Mouse (Mus musculus): Measurements from ENCODE around the gene Mllt10. TPM values are rescaled to one million over a fixed set of nuclear protein-coding genes. Genes with fewer than 3 reads are reported as not detected.

Mllt10 gene
- polyA plus RNA-seq, 1 experiment from 2014 or later, result 40.8 TPM

DNA sequence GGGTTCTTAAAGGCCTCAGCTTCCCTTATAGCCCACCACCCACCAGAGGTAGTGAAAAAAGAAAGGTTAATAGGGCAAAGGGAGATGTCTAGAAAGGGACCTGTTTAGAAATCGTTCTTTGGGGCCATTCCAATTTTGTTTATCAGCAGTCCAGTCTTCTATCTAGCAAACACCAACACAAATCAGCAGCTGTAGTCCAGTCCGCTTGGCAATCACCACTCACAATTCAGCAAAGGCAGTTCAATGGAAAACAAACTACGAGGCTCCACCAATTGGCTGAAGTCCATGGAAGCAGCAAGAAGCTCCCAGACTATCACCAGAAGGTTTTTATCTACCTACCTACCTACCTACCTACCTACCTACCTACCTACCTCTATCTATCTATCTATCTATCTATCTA, 101.1 kb downstream of the Mllt10 start:
- DNase-seq (ENCODE audit: low spot score) (no peak), ATAC-seq (replicated peaks; ENCODE audit: insufficient number of reproducible peaks, low FRiP score, low TSS enrichment, low read depth) (no peak)
- 90% methylated on average over 3 of the region's 3 CpGs for WGBS
- no peaks in the 10 kb centered on the region for H3K27me3 ChIP-seq (ENCODE audit: control insufficient read depth, insufficient read depth, low read length)
- H3K9ac ChIP-seq (replicated peaks; ENCODE audit: low read length), result no peak overlapping the region
- H3K4me3 ChIP-seq (ENCODE audit: low read depth, low read length), result no peak overlapping the region
- H3K4me1 ChIP-seq (ENCODE audit: control insufficient read depth, insufficient read depth, low read length), result no peaks in the 10 kb centered on the region
- H3K27ac ChIP-seq (replicated peaks; ENCODE audit: low read depth, low read length), result no peak overlapping the region
- H3K36me3 ChIP-seq (replicated peaks; ENCODE audit: control insufficient read depth, insufficient read depth, low read depth, low read length), result no peaks in the 10 kb centered on the region
- H3K4me2 ChIP-seq (ENCODE audit: low read depth, low read length), result no peak overlapping the region
- H3K9me3 ChIP-seq (replicated peaks; ENCODE audit: control insufficient read depth, low read length), result no peaks in the 10 kb centered on the region

DNA sequence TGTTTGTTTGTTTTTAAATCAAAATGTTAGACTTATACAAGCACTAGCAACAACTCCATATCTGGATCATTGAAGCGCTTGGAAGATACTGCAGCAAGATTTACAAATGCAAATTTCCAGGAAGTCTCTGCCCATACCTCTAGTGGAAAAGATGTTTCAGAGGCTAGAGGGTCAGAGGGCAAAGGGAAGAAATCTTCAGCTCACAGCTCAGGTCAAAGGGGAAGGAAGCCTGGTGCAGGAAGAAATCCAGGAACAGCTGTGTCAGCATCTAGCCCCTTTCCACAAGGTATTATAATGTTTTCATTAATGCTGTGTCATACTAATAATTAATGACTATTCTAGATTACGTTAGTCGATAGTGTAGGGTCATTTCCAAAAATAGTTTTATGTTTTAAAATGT, 104.4 kb downstream of the Mllt10 start:
- no peaks in the 10 kb centered on the region for H3K4me1 ChIP-seq (ENCODE audit: control insufficient read depth, insufficient read depth, low read length)
- no peak overlapping the region for H3K4me3 ChIP-seq (ENCODE audit: low read depth, low read length)
- ATAC-seq (replicated peaks; ENCODE audit: insufficient number of reproducible peaks, low FRiP score, low TSS enrichment, low read depth) (no peak), DNase-seq (ENCODE audit: low spot score) (no peak)
- H3K9me3 ChIP-seq (replicated peaks; ENCODE audit: control insufficient read depth, low read length), result no peaks in the 10 kb centered on the region
- H3K27ac ChIP-seq (replicated peaks; ENCODE audit: low read depth, low read length), result no peak overlapping the region
- H3K9ac ChIP-seq (replicated peaks; ENCODE audit: low read length), result no peak overlapping the region
- H3K27me3 ChIP-seq (ENCODE audit: control insufficient read depth, insufficient read depth, low read length), result no peaks in the 10 kb centered on the region
- no peak overlapping the region for H3K4me2 ChIP-seq (ENCODE audit: low read depth, low read length)
- H3K36me3 ChIP-seq (replicated peaks; ENCODE audit: control insufficient read depth, insufficient read depth, low read depth, low read length), result peaks cover 5% of the 10 kb centered on the region; the same call in 1 of the 2 replicates
- WGBS, result 76% methylated on average over 3 of the region's 3 CpGs

DNA sequence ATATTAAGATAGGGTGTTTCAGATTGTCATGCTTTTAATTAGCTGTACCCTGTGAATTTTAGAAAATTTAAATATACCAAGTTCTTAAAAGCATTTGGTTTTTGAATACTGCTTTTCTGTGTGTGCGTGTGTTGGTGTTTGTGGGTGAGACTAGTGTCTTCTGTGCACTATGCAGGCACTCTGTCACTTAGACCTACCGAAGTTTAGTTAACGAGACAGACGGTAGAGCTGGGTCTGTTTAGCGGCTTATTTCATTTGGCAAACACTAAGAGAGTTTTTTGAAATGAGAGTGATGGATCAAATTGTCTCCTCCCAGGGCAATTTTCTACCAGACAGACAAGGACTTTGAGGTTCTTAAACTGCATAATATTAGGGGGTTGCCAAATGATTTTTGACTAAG, 106.0 kb downstream of the Mllt10 start:
- Histone ChIP-seq H3K9me3 (replicated peaks; ENCODE audit: control insufficient read depth, low read length) (no peaks in the 10 kb centered on the region), H3K36me3 (replicated peaks; ENCODE audit: control insufficient read depth, insufficient read depth, low read depth, low read length) (peaks cover 5% of the 10 kb centered on the region; the same call in 1 of the 2 replicates), H3K4me1 (ENCODE audit: control insufficient read depth, insufficient read depth, low read length) (no peaks in the 10 kb centered on the region), H3K9ac (replicated peaks; ENCODE audit: low read length) (no peak overlapping the region), H3K27me3 (ENCODE audit: control insufficient read depth, insufficient read depth, low read length) (no peaks in the 10 kb centered on the region), H3K4me3 (ENCODE audit: low read depth, low read length) (no peak overlapping the region), H3K27ac (replicated peaks; ENCODE audit: low read depth, low read length) (no peak overlapping the region), H3K4me2 (ENCODE audit: low read depth, low read length) (no peak overlapping the region)
- DNase-seq (ENCODE audit: low spot score) (no peak), ATAC-seq (replicated peaks; ENCODE audit: insufficient number of reproducible peaks, low FRiP score, low TSS enrichment, low read depth) (no peak)
- 83% methylated on average over 5 of the region's 5 CpGs for WGBS

DNA sequence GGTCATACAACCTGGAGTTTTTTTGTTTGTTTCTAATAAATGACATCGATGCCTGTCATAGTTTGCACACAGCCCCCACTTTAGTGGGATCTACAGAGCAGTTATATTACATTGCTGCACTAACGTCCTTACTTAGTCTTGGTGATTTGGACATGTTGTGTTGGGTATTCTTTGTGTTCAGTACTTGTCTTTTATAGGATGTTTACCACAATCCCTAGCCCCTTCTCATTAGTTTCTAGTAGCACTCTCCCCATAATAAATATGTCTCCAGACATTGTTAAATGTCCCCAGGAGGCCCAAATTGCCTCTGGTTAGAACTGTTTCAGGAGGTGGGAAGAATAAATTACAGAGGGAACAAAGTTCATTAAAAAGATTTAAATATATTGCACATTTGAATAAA, 110.5 kb downstream of the Mllt10 start:
- no peak overlapping the region for H3K27ac ChIP-seq (replicated peaks; ENCODE audit: low read depth, low read length)
- peaks cover 5% of the 10 kb centered on the region; the same call in 1 of the 2 replicates for H3K36me3 ChIP-seq (replicated peaks; ENCODE audit: control insufficient read depth, insufficient read depth, low read depth, low read length)
- H3K4me3 ChIP-seq (ENCODE audit: low read depth, low read length), result no peak overlapping the region
- H3K4me1 ChIP-seq (ENCODE audit: control insufficient read depth, insufficient read depth, low read length), result no peaks in the 10 kb centered on the region
- DNase-seq (ENCODE audit: low spot score), result no peak
- ATAC-seq (replicated peaks; ENCODE audit: insufficient number of reproducible peaks, low FRiP score, low TSS enrichment, low read depth), result no peak
- 88% methylated on average over 2 of the region's 2 CpGs for WGBS
- no peaks in the 10 kb centered on the region for H3K9me3 ChIP-seq (replicated peaks; ENCODE audit: control insufficient read depth, low read length)
- no peak overlapping the region for H3K9ac ChIP-seq (replicated peaks; ENCODE audit: low read length)
- no peak overlapping the region for H3K4me2 ChIP-seq (ENCODE audit: low read depth, low read length)
- H3K27me3 ChIP-seq (ENCODE audit: control insufficient read depth, insufficient read depth, low read length), result no peaks in the 10 kb centered on the region

DNA sequence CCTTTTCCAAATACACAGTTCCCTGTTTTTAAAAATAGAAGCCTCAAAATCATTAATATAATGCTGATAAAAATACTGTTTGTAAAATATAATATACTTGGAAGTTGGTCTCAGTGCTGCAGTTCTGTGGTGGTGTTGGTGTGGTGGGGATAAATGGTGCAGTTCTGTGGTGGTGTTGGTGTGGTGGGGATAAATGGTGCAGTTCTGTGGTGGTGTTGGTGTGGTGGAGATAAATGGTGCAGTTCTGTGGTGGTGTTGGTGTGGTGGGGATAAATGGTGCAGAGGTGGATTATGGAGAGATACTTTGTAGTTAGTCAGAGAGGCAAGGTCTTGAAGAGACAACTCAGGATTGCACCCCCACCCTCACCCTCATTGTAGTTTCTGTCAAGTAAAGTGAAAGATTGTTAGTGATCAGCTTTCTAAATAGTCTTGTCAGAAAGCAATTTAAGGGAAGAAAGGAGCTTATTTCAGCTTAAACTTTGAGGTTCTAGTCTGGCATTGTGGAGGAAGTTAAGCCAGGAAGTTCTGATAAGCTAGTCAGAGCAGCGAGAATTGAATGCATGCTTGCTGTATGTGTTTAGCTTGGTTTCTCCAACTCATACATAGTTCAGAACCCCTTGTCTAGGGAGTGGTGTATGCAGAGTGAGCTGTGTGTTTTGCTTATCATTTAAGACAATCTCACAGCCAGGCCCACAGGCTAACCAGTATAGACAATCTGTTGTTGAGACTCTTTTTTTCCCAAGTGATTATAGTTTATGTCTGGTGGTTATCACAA, 114.3 kb downstream of the Mllt10 start:
- DNase-seq (ENCODE audit: low spot score) (no peak), ATAC-seq (replicated peaks; ENCODE audit: insufficient number of reproducible peaks, low FRiP score, low TSS enrichment, low read depth) (no peak)
- no peaks in the 10 kb centered on the region for H3K36me3 ChIP-seq (replicated peaks; ENCODE audit: control insufficient read depth, insufficient read depth, low read depth, low read length)
- H3K27ac ChIP-seq (replicated peaks; ENCODE audit: low read depth, low read length), result no peak overlapping the region
- H3K9ac ChIP-seq (replicated peaks; ENCODE audit: low read length), result no peak overlapping the region
- H3K4me1 ChIP-seq (ENCODE audit: control insufficient read depth, insufficient read depth, low read length), result no peaks in the 10 kb centered on the region
- H3K4me3 ChIP-seq (ENCODE audit: low read depth, low read length), result no peak overlapping the region
- WGBS, result 80% methylated on average over 1 of the region's 1 CpGs
- H3K9me3 ChIP-seq (replicated peaks; ENCODE audit: control insufficient read depth, low read length), result no peaks in the 10 kb centered on the region
- no peaks in the 10 kb centered on the region for H3K27me3 ChIP-seq (ENCODE audit: control insufficient read depth, insufficient read depth, low read length)
- H3K4me2 ChIP-seq (ENCODE audit: low read depth, low read length), result no peak overlapping the region

DNA sequence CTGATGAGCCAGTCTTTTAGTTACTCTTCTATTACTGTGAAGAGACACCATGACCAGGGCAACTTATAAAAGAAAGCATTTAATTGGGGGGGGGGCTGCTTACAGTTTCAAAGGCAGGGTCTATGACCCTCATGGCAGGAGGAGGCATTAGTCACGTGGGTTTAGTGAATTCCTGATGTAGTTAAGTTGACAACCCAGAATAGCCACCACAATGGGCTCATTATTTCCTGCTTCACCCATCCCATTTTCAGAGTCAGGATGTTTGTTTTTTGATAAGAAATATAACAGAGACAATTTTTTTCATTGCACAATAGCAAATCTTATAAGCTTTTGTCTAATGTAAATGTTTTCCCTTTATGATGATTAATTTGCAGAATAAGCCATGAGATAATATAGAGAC, 120.2 kb downstream of the Mllt10 start:
- no peaks in the 10 kb centered on the region for H3K27me3 ChIP-seq (ENCODE audit: control insufficient read depth, insufficient read depth, low read length)
- no peak overlapping the region for H3K4me3 ChIP-seq (ENCODE audit: low read depth, low read length)
- H3K4me2 ChIP-seq (ENCODE audit: low read depth, low read length), result no peak overlapping the region
- ATAC-seq (replicated peaks; ENCODE audit: insufficient number of reproducible peaks, low FRiP score, low TSS enrichment, low read depth) (no peak), DNase-seq (ENCODE audit: low spot score) (no peak)
- no peaks in the 10 kb centered on the region for H3K4me1 ChIP-seq (ENCODE audit: control insufficient read depth, insufficient read depth, low read length)
- no peaks in the 10 kb centered on the region for H3K36me3 ChIP-seq (replicated peaks; ENCODE audit: control insufficient read depth, insufficient read depth, low read depth, low read length)
- H3K9me3 ChIP-seq (replicated peaks; ENCODE audit: control insufficient read depth, low read length), result no peaks in the 10 kb centered on the region
- 29% methylated on average over 1 of the region's 1 CpGs for WGBS
- no peak overlapping the region for H3K27ac ChIP-seq (replicated peaks; ENCODE audit: low read depth, low read length)
- no peak overlapping the region for H3K9ac ChIP-seq (replicated peaks; ENCODE audit: low read length)

DNA sequence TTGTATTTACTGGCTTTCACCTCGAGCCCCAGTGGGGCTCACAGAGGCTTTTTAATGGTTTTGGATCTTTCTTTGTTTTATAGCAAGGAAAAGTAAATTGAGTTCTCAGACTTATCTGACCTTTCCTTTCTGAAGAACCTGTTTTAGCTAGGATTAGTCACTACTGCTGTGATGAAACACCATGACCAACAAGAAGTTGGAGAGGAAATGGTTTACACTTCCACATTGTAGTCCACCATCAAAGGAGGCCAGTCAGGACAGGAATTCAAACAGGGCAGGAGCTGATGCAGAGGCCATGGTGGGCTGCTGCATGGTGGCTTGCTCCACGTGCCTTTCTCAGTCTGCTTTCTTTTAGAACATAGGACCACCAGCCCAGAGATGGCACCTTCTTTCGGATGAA, 121.2 kb downstream of the Mllt10 start:
- no peaks in the 10 kb centered on the region for H3K9me3 ChIP-seq (replicated peaks; ENCODE audit: control insufficient read depth, low read length)
- WGBS, result 92% methylated on average over 3 of the region's 3 CpGs
- no peaks in the 10 kb centered on the region for H3K4me1 ChIP-seq (ENCODE audit: control insufficient read depth, insufficient read depth, low read length)
- no peak overlapping the region for H3K4me2 ChIP-seq (ENCODE audit: low read depth, low read length)
- no peaks in the 10 kb centered on the region for H3K36me3 ChIP-seq (replicated peaks; ENCODE audit: control insufficient read depth, insufficient read depth, low read depth, low read length)
- H3K4me3 ChIP-seq (ENCODE audit: low read depth, low read length), result no peak overlapping the region
- no peak overlapping the region for H3K9ac ChIP-seq (replicated peaks; ENCODE audit: low read length)
- DNase-seq (ENCODE audit: low spot score), result no peak
- no peak for ATAC-seq (replicated peaks; ENCODE audit: insufficient number of reproducible peaks, low FRiP score, low TSS enrichment, low read depth)
- no peak overlapping the region for H3K27ac ChIP-seq (replicated peaks; ENCODE audit: low read depth, low read length)
- no peaks in the 10 kb centered on the region for H3K27me3 ChIP-seq (ENCODE audit: control insufficient read depth, insufficient read depth, low read length)

DNA sequence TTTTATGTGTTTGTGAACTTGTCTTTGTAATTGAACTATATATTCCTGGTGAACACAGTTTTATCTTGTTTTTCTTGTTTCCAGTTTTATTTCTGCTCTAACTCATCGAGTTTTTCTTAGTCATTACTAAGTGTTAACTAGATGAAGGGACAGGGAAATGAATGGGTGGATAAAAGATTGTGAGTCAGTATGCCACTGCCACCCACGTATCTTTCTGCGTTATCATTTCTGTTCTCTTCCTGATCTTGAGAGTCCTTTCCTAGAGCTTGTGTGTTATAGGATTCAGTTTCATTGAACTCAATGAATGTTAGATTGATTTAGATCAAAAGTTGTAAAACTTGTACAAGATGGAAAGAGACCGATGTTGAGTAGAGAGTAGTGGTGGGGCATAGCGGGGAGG, 125.3 kb downstream of the Mllt10 start:
- H3K36me3 ChIP-seq (replicated peaks; ENCODE audit: control insufficient read depth, insufficient read depth, low read depth, low read length), result no peaks in the 10 kb centered on the region
- WGBS, result 95% methylated on average over 5 of the region's 5 CpGs

More for the DNA sequence above, 125.3 kb downstream of the Mllt10 start:
- Histone ChIP-seq H3K27me3 (ENCODE audit: control insufficient read depth, insufficient read depth, low read length) (no peaks in the 10 kb centered on the region), H3K27ac (replicated peaks; ENCODE audit: low read depth, low read length) (no peak overlapping the region), H3K9me3 (replicated peaks; ENCODE audit: control insufficient read depth, low read length) (no peaks in the 10 kb centered on the region), H3K4me2 (ENCODE audit: low read depth, low read length) (no peak overlapping the region), H3K4me1 (ENCODE audit: control insufficient read depth, insufficient read depth, low read length) (no peaks in the 10 kb centered on the region), H3K4me3 (ENCODE audit: low read depth, low read length) (no peak overlapping the region), H3K9ac (replicated peaks; ENCODE audit: low read length) (no peak overlapping the region)
- DNase-seq (ENCODE audit: low spot score) (no peak), ATAC-seq (replicated peaks; ENCODE audit: insufficient number of reproducible peaks, low FRiP score, low TSS enrichment, low read depth) (no peak)
